Mouse (Mus musculus) neural tube, embryonic 14.5 days (tissue): ENCODE measurements at regions not wholly inside any gene's neighbourhood (a gene's known extent, or its start where the extent isn't known, plus 50 kb on each side); places are given as distances from the start of the nearest gene placed in this dataset.

ENCODE experiments used
- ATAC-seq: fragments of 200-750 bp; cut with Nextera tagmentation; 2 replicates; pipeline ENCODE4 v1.8.0; 2017; ENCODE audit warnings: low read depth, mild to moderate bottlenecking, moderate TSS enrichment, moderate library complexity
- H3K27ac ChIP-seq: fragments of 300-500 bp; sonication (generic); 2 replicates; pipeline ENCODE4 v1.5.1; 2014; ENCODE audit warnings: low read depth, mild to moderate bottlenecking, control low read depth, low read length, moderate library complexity, mixed read lengths
- H3K27me3 ChIP-seq: fragments of 300-500 bp; sonication (generic); 2 replicates; pipeline ENCODE4 v1.6.1; 2014; ENCODE audit warnings: low read length; ENCODE audit not compliant: control insufficient read depth, insufficient read depth
- H3K36me3 ChIP-seq: fragments of 300-500 bp; sonication (generic); 2 replicates; pipeline ENCODE4 v1.6.1; 2014; ENCODE audit warnings: low read length, mixed read lengths; ENCODE audit not compliant: control insufficient read depth, insufficient read depth
- H3K4me1 ChIP-seq: fragments of 300-500 bp; sonication (generic); 2 replicates; pipeline ENCODE4 v1.6.1; 2014; ENCODE audit warnings: low read length; ENCODE audit not compliant: control insufficient read depth, insufficient read depth
- H3K4me2 ChIP-seq: fragments of 300-500 bp; sonication (generic); 2 replicates; pipeline ENCODE4 v1.6.1; 2014; ENCODE audit warnings: mild to moderate bottlenecking, low read depth, low read length, control low read depth
- H3K4me3 ChIP-seq: fragments of 300-500 bp; sonication (generic); 2 replicates; pipeline ENCODE4 v1.5.1; 2014; ENCODE audit warnings: low read depth, low read length, control low read depth, mixed read lengths
- H3K9ac ChIP-seq: fragments of 300-500 bp; sonication (generic); replicated peaks from 2 replicates; pipeline ENCODE4 v1.6.1; 2014; ENCODE audit warnings: low read depth, mild to moderate bottlenecking, control low read depth, low read length, mixed read lengths
- H3K9me3 ChIP-seq: fragments of 300-500 bp; sonication (generic); 2 replicates; pipeline ENCODE4 v1.6.1; 2016; ENCODE audit warnings: low read length; ENCODE audit not compliant: control insufficient read depth
- WGBS: fragments of 180-500 bp; shearing (Covaris S2); extraction: QIAGEN DNeasy Blood & Tissue Kit; methylation state at CpG from one replicate; pipeline ENCODE4 v1.1.7; 2014; 5-methylcytosine and 5-hydroxymethylcytosine counted together

DNA sequence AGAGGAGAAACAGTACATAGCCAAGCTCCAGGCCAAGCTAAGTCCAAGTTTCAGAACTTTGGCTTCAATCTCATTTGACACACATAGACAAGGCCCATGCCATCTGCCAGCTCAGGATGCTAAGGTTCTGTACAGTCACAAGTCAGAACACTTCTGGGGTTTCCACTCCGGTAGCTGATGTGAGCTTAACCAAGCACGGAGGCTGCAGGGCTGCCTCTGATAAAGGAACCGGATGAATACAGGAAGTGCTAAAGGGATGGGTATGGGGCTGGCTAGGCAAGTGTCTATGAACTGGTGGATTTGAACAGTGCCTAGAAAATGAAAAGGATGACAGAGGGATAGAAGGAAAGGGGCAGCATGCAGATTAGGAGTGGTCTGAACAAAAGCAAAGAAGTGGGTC lies 75.4 kb upstream of the Vldlr start:
- ATAC-seq, result no peak
- H3K27ac ChIP-seq, result no peak overlapping the region
- no peaks in the 10 kb centered on the region for H3K4me1 ChIP-seq
- H3K9ac ChIP-seq, result no peak overlapping the region
- no peak overlapping the region for H3K4me2 ChIP-seq
- H3K27me3 ChIP-seq, result no peaks in the 10 kb centered on the region
- no peaks in the 10 kb centered on the region for H3K9me3 ChIP-seq
- 93% methylated on average over 3 of the region's 3 CpGs for WGBS
- no peak overlapping the region for H3K4me3 ChIP-seq
- no peaks in the 10 kb centered on the region for H3K36me3 ChIP-seq

DNA sequence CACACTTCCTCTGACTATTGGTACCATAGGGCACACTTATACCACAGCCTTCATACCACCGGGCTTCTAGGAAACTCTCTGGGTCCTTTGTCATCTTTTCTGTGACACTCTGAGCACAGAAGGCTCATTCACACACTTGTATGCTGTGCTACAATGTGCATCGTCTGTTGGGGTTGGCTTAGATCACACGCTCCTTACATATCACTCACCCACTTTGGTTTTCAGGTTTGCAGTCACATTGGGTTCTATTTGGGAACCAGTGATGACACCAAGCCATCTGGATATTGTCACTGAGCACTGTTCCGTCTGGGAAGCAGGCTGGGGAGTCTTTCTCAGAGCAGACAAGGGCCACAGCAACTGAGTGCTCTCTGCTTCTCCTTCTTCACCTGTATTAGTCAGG lies 74.1 kb upstream of the Vldlr start:
- WGBS, result 87% methylated on average over 4 of the region's 4 CpGs
- no peak for ATAC-seq

DNA sequence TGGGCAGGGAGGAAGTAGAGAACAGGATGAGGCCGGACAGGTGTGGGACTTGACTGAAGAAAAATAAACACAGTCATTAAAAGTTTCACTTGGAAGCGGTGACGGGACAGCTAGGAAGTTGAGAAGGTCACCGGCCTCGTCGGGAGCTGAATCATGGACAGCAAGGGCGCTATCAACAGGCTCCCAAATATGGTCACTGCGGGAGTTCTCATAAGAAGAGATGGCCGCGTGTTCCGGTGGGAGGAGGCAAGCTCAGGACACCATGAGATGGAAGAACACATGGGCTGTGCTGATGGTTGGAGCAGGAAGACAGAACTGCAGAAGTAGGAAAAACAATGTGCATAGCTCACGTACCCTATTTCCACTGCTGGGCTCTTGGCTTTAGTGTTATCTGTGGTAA lies 68.9 kb upstream of the Vldlr start:
- H3K4me2 ChIP-seq, result no peak overlapping the region
- no peak for ATAC-seq
- no peak overlapping the region for H3K27ac ChIP-seq
- H3K36me3 ChIP-seq, result no peaks in the 10 kb centered on the region
- H3K9me3 ChIP-seq, result no peaks in the 10 kb centered on the region
- H3K4me1 ChIP-seq, result no peaks in the 10 kb centered on the region
- WGBS, result 81% methylated on average over 12 of the region's 12 CpGs
- no peaks in the 10 kb centered on the region for H3K27me3 ChIP-seq
- H3K9ac ChIP-seq, result no peak overlapping the region
- no peak overlapping the region for H3K4me3 ChIP-seq

More for the DNA sequence above, 74.1 kb upstream of the Vldlr start:
- no peaks in the 10 kb centered on the region for H3K9me3 ChIP-seq
- no peak overlapping the region for H3K27ac ChIP-seq
- no peaks in the 10 kb centered on the region for H3K36me3 ChIP-seq
- no peak overlapping the region for H3K4me3 ChIP-seq
- H3K4me1 ChIP-seq, result no peaks in the 10 kb centered on the region
- no peaks in the 10 kb centered on the region for H3K27me3 ChIP-seq
- H3K9ac ChIP-seq, result no peak overlapping the region
- no peak overlapping the region for H3K4me2 ChIP-seq

DNA sequence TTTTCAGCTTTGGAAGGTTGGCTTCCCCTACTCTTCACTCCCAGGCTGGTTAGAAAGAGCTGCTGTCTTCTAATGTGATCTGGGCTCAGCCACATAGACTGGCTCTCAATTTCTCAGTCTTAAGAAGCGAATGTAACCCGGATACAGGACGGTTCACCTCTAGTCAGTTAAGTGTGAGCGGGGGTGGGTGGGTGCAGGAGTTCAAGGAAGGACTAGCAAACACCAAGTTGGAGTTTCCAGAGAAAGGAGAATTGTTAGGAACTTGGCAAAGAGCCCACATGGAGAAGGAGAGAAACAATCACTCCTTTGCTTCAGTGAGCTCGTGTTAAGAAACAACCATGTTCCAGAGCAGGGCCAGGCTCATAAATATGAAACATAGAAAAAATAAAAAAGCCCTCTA lies 68.0 kb upstream of the Vldlr start:
- 60% methylated on average over 5 of the region's 5 CpGs for WGBS
- no peaks in the 10 kb centered on the region for H3K9me3 ChIP-seq
- no peaks in the 10 kb centered on the region for H3K4me1 ChIP-seq
- H3K27ac ChIP-seq, result no peak overlapping the region
- no peak overlapping the region for H3K9ac ChIP-seq
- no peaks in the 10 kb centered on the region for H3K27me3 ChIP-seq
- ATAC-seq, result no peak
- no peak overlapping the region for H3K4me2 ChIP-seq
- no peak overlapping the region for H3K4me3 ChIP-seq
- H3K36me3 ChIP-seq, result no peaks in the 10 kb centered on the region

DNA sequence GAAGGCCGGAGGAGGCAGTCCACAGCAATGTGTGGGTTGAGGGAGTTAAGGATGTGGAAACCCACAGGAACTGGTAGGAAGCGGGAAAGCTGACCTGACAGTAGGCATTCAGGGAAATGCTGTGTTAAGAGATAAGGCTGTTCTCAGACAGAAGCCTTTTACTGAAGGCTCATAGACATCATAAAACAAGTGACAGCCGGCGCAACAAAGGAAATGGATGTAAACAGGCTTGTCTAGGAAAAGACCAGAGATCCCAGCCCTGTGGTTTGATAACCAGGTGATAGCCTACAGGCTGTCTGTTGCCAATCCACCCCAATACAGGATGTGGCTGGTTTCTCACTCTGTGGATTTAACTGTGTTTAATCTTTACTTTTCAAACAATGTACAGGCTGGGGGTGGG lies 66.7 kb upstream of the Vldlr start:
- H3K4me3 ChIP-seq, result no peak overlapping the region
- WGBS, result 74% methylated on average over 4 of the region's 4 CpGs

DNA sequence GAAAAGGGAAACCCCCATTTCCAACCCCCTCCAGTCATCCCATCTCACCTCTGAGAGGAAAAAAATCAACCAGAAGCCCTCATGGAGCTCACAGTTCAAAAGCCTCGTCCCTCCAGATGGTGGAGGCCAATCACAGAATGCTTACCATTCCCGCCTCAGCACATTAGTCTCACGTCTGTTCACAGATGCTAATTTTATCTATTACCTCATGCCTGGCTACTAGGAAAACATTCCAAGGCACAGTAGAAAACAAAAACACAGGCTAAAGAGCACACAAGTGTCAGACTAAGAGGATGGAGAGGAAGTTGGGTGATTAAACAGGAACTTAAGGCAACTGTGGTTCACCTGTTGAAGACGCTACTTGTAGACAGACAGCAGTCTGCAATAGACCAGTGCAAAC lies 54.4 kb upstream of the Vldlr start:
- WGBS, result 69% methylated on average over 4 of the region's 4 CpGs
- no peak for ATAC-seq
- Histone ChIP-seq H3K9me3 (no peaks in the 10 kb centered on the region), H3K9ac (no peak overlapping the region), H3K27me3 (no peaks in the 10 kb centered on the region), H3K4me3 (no peak overlapping the region), H3K27ac (no peak overlapping the region), H3K4me1 (no peaks in the 10 kb centered on the region), H3K4me2 (no peak overlapping the region), H3K36me3 (no peaks in the 10 kb centered on the region)

More for the DNA sequence above, 66.7 kb upstream of the Vldlr start:
- no peaks in the 10 kb centered on the region for H3K36me3 ChIP-seq
- H3K4me1 ChIP-seq, result no peaks in the 10 kb centered on the region
- H3K27ac ChIP-seq, result no peak overlapping the region
- H3K9me3 ChIP-seq, result no peaks in the 10 kb centered on the region
- no peaks in the 10 kb centered on the region for H3K27me3 ChIP-seq
- ATAC-seq, result no peak
- H3K9ac ChIP-seq, result no peak overlapping the region
- no peak overlapping the region for H3K4me2 ChIP-seq
